ENCODE assay signal across 8 mouse cellular contexts in genomic region chr6:120356951-120357945, GRCm38 (mm10). TPM values are rescaled to one million over a fixed set of nuclear protein-coding genes. Genes with fewer than 3 reads are reported as not detected.
DNase-seq lines count a peak whose midpoint lies in the region; ATAC-seq lines count a peak whose summit lies in the region.

No protein-coding gene starts in this region.

- H3K4me3 ChIP-seq in lung, embryonic 16.5 days (ENCODE audit: low read length), result peak overlapping the region; percentile 62

- H3K36me3 ChIP-seq in lung, embryonic 16.5 days (ENCODE audit: control insufficient read depth, insufficient read depth, low read length), result no peaks in the 10 kb centered on the region

- peaks cover 10% of the 10 kb centered on the region for H3K4me1 ChIP-seq in lung, embryonic 16.5 days (replicated peaks; ENCODE audit: control insufficient read depth, insufficient read depth, low read length)

- peak; percentile 97 for DNase-seq in MEL-GATA-1-ER (ENCODE audit: extremely low read depth, low read depth)
- peak; percentile 75 for DNase-seq in cerebellum, adult 8-10 months
- peak; percentile 94 for DNase-seq in forelimb bud, embryonic 11.5 days (ENCODE audit: low read depth, low spot score)
- peak; percentile 63 for DNase-seq in layer of hippocampus, adult 9-10 months (ENCODE audit: low spot score)
- DNase-seq in ovary, postnatal 10 days (ENCODE audit: low spot score), result peak; percentile 42
- DNase-seq in thymus, postnatal 10 days (ENCODE audit: low spot score in 2 of 2), result peak; percentile 73

- no peaks in the 10 kb centered on the region for H3K9me3 ChIP-seq in lung, embryonic 16.5 days (ENCODE audit: control insufficient read depth, low read length)

- no peaks in the 10 kb centered on the region for H3K27me3 ChIP-seq in lung, embryonic 16.5 days (ENCODE audit: control insufficient read depth, insufficient read depth, low read depth, low read length)

- H3K9ac ChIP-seq in lung, embryonic 16.5 days (ENCODE audit: low read length), result peak overlapping the region; percentile 73

- peak; percentile 100 for ATAC-seq in hematopoietic stem cell, adult 5-6 weeks (replicated peaks in 1 of 2; ENCODE audit: insufficient read depth in 1 of 2, low FRiP score in 2 of 2, low TSS enrichment in 1 of 2, low read depth in 1 of 2, poor library complexity in 2 of 2, severe bottlenecking in 2 of 2)
- ATAC-seq in lung, embryonic 16.5 days (ENCODE audit: low read depth), result peak; percentile 100

- H3K4me2 ChIP-seq in lung, embryonic 16.5 days (ENCODE audit: low read depth, low read length), result peak overlapping the region; percentile 75

- WGBS in lung, embryonic 16.5 days, result under 1% methylated on average over 31 of the region's 31 CpGs

- peak overlapping the region; percentile 84 for H3K27ac ChIP-seq in lung, embryonic 16.5 days (ENCODE audit: low read length)

RNA-seq across cellular contexts. Expression of gene Kdm5a, which starts 6.7 kb away (rescaled TPM):
- total RNA-seq in hematopoietic stem cell, adult 5-6 weeks (2017), result 186 and 233 TPM in 2 replicates
- 46.2 and 46.5 TPM in 2 replicates for polyA plus RNA-seq in lung, embryonic 16.5 days (2015; fragmentation: Nextera tagmentation; extraction: Ambion mirVana)

RNA-seq across cellular contexts. Expression of gene Ccdc77, which starts 6.9 kb away (rescaled TPM):
- 39.6 and 49.3 TPM in 2 replicates for total RNA-seq in hematopoietic stem cell, adult 5-6 weeks (2017)
- 25.6 and 26.7 TPM in 2 replicates for polyA plus RNA-seq in lung, embryonic 16.5 days (2015; fragmentation: Nextera tagmentation; extraction: Ambion mirVana)

Comparison
In these comparisons a context has a peak if more than half of its experiments do, and no peak if none do; other contexts are left out.
1. Peak in every context shown above with its lines: DNase-seq, ATAC-seq, H3K4me3 ChIP-seq and H3K27ac ChIP-seq.
2. DNase-seq: peak in every context shown above with its lines; median percentile 97 in MEL-GATA-1-ER; 94 in forelimb bud, embryonic 11.5 days; 75 in cerebellum, adult 8-10 months; 73 in thymus, postnatal 10 days; 63 in layer of hippocampus, adult 9-10 months; 42 in ovary, postnatal 10 days.